Mouse (Mus musculus) lung, postnatal 0 days (tissue): ENCODE data around the gene Ctsz.

Experiments used
- CTCF ChIP-seq: IDR thresholded peaks from 2 replicates; pipeline ENCODE4 v1.5.1; 2016; ENCODE audit warnings: antibody characterized with exemption, mild to moderate bottlenecking
- EP300 ChIP-seq: IDR thresholded peaks from 2 replicates; pipeline ENCODE4 v1.6.1; 2016; ENCODE audit warnings: antibody characterized with exemption, mild to moderate bottlenecking, control low read depth

- no peak for TF ChIP-seq CTCF
- no peak for TF ChIP-seq EP300
Observed at GRCm38 (mm10) chr2:174428996-174429591, 9.7 kb downstream of the Ctsz start.
